ENCODE assay signal across 13 mouse cellular contexts in the genomic region with DNA sequence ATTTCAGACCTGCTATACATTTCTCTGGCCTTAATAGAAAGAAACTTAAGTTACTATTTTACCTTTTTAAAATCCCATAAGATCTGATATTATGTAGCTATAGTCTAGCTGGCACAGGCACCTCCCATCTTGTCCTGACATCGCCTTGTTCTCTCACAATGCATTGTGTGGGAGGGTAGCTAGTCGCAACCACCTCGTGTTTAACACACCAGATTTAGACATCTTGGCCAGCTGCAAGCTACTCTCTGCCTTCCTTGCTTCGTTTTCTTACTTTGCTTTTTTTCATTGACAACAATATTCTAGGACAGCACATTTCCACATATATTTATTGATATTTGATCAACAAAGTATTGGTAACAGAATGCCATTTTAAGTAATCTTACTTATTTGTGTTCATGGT.
A peak's percentile ranks its signal among the peaks of the same experiment; 100 is the strongest.
DNase-seq lines count a peak whose midpoint lies in the region.
"Had no signal": no experiment of that assay in that cellular context is flagged by ENCODE, and none has a peak within 500 bp of the region (broad histone marks: within the 10 kb centered on the region; RNA-seq: fewer than 3 reads in every experiment).

No protein-coding gene starts in this region.

- intact Hi-C loops in left cerebral cortex, postnatal 25 days (cut with DNase I): no loop called here
- intact Hi-C loops in left cerebral cortex, postnatal 4 days (cut with DNase I): no loop called here

- peak; percentile 73 for DNase-seq in heart, adult 11 months
- no peak for DNase-seq in heart, adult 9 months (ENCODE audit: low spot score in 2 of 2)
- DNase-seq in left cerebral cortex, postnatal 25 days (ENCODE audit: low spot score in 2 of 2): peak; percentile 4 to 58
- DNase-seq in left cerebral cortex, postnatal 4 days: no peak
- DNase-seq in frontal cortex, adult 2 months (ENCODE audit: extremely low spot score in 1 of 2, low spot score in 1 of 2): peak; percentile 4 to 28
- peak; percentile 9 for DNase-seq in right cerebral cortex, postnatal 14 days
- no peak for DNase-seq in kidney, adult 9 months
- no peak for DNase-seq in gastrocnemius, postnatal 4 days (ENCODE audit: low spot score in 2 of 2)
- DNase-seq: adrenal gland, postnatal 25 days; cerebellum, adult 8-10 months; cerebellum, postnatal 14 days; gastrocnemius, postnatal 10 days; heart, postnatal 36 days had no signal

Comparison
In these comparisons a context has a peak if more than half of its experiments do, and no peak if none do; other contexts are left out.
1. DNase-seq: peak in heart, adult 11 months (single experiment), left cerebral cortex, postnatal 25 days (2 of 2), frontal cortex, adult 2 months (2 of 2) and right cerebral cortex, postnatal 14 days (single experiment); none in heart, adult 9 months (0 of 2), left cerebral cortex, postnatal 4 days (single experiment), kidney, adult 9 months (single experiment) and gastrocnemius, postnatal 4 days (0 of 2).